Mouse (Mus musculus) midbrain, embryonic 11.5 days (tissue): ENCODE results near the gene Tenm4. TPM values are rescaled to one million over a fixed set of nuclear protein-coding genes. Genes with fewer than 3 reads are reported as not detected.

Experiments used
- ATAC-seq: fragments of 200-750 bp; cut with Nextera tagmentation; 2 replicates; pipeline ENCODE4 v1.8.0; 2017; ENCODE audit warnings: moderate TSS enrichment, moderate library complexity; ENCODE audit not compliant: low FRiP score
- DNase-seq: peaks from one replicate; pipeline ENCODE4 v3.0.0; 2015; ENCODE audit warnings: low spot score; ENCODE audit errors: missing footprints
- H3K27ac ChIP-seq: fragments of 300-500 bp; sonication (generic); 2 replicates; pipeline ENCODE4 v1.5.1; 2014; ENCODE audit warnings: low read depth, low read length
- H3K27me3 ChIP-seq: fragments of 300-500 bp; sonication (generic); 2 replicates; pipeline ENCODE4 v1.6.1; 2014; ENCODE audit warnings: mild to moderate bottlenecking, low read length, moderate library complexity, mixed read lengths; ENCODE audit not compliant: control insufficient read depth, insufficient read depth
- H3K36me3 ChIP-seq: fragments of 300-500 bp; sonication (generic); 2 replicates; pipeline ENCODE4 v1.6.1; 2014; ENCODE audit warnings: mild to moderate bottlenecking, low read length, moderate library complexity, mixed read lengths; ENCODE audit not compliant: control insufficient read depth, insufficient read depth
- H3K4me1 ChIP-seq: fragments of 300-500 bp; sonication (generic); 2 replicates; pipeline ENCODE4 v1.6.1; 2014; ENCODE audit warnings: low read length; ENCODE audit not compliant: control insufficient read depth, insufficient read depth
- H3K4me2 ChIP-seq: fragments of 300-500 bp; sonication (generic); 2 replicates; pipeline ENCODE4 v1.6.1; 2014; ENCODE audit warnings: mild to moderate bottlenecking, moderate library complexity
- H3K4me3 ChIP-seq: fragments of 300-500 bp; sonication (generic); 2 replicates; pipeline ENCODE4 v1.5.1; 2014; ENCODE audit warnings: low read depth, low read length
- H3K9ac ChIP-seq: fragments of 300-500 bp; sonication (generic); 2 replicates; pipeline ENCODE4 v1.6.1; 2014; ENCODE audit warnings: low read length
- H3K9me3 ChIP-seq: fragments of 300-500 bp; sonication (generic); 2 replicates; pipeline ENCODE4 v1.6.1; 2016; ENCODE audit warnings: low read length; ENCODE audit not compliant: control insufficient read depth
- WGBS: fragments of 180-500 bp; shearing (Covaris S2); extraction: QIAGEN DNeasy Blood & Tissue Kit; methylation state at CpG from one replicate; pipeline ENCODE4 v1.1.7; 2014; 5-methylcytosine and 5-hydroxymethylcytosine counted together
- polyA plus RNA-seq: library from polyadenylated mRNA; unstranded; fragments of >200 nt; fragmentation: Nextera tagmentation; extraction: Ambion mirVana; gene quantifications from 2 replicates; pipeline ENCODE4 v1.2.1, GENCODE M21; 2014

Gene Tenm4
- polyA plus RNA-seq, 1 experiment from 2014 or later: 24.8 TPM

- Histone ChIP-seq H3K27ac (no peak overlapping the region), H3K4me3 (no peak overlapping the region), H3K4me1 (no peaks in the 10 kb centered on the region), H3K27me3 (peaks cover 3% of the 10 kb centered on the region), H3K4me2 (no peak overlapping the region), H3K36me3 (no peaks in the 10 kb centered on the region; the same call in 1 of the 2 replicates), H3K9me3 (no peaks in the 10 kb centered on the region), H3K9ac (no peak overlapping the region)
- DNase-seq (no peak), ATAC-seq (no peak)
- WGBS: 93% methylated on average over 4 of the region's 4 CpGs
These were observed 538.8 kb downstream of the Tenm4 start for GRCm38 (mm10) chr7:96709891-96710290.

- WGBS: 68% methylated on average over 1 of the region's 1 CpGs
- no peak overlapping the region for H3K4me3 ChIP-seq
- no peaks in the 10 kb centered on the region for H3K9me3 ChIP-seq
- peaks cover 11% of the 10 kb centered on the region for H3K27me3 ChIP-seq
- H3K36me3 ChIP-seq: no peaks in the 10 kb centered on the region
- no peak for DNase-seq
- H3K9ac ChIP-seq: no peak overlapping the region
- no peak overlapping the region for H3K27ac ChIP-seq
- H3K4me1 ChIP-seq: no peaks in the 10 kb centered on the region
- H3K4me2 ChIP-seq: no peak overlapping the region
- ATAC-seq: no peak
These were observed 539.6 kb downstream of the Tenm4 start for GRCm38 (mm10) chr7:96710658-96711071.

- no peak overlapping the region for H3K4me2 ChIP-seq
- no peak for ATAC-seq
- H3K27ac ChIP-seq: no peak overlapping the region
- peaks cover 29% of the 10 kb centered on the region for H3K27me3 ChIP-seq
- no peaks in the 10 kb centered on the region for H3K9me3 ChIP-seq
- no peak overlapping the region for H3K9ac ChIP-seq
- no peaks in the 10 kb centered on the region for H3K36me3 ChIP-seq
- no peak overlapping the region for H3K4me3 ChIP-seq
- H3K4me1 ChIP-seq: peaks cover 2% of the 10 kb centered on the region
- no peak for DNase-seq
These were observed 541.8 kb downstream of the Tenm4 start for GRCm38 (mm10) chr7:96712876-96713275.

- DNase-seq (no peak), ATAC-seq (no peak)
- H3K9me3 ChIP-seq: no peaks in the 10 kb centered on the region
- H3K27me3 ChIP-seq: peaks cover 52% of the 10 kb centered on the region
- peaks cover 21% of the 10 kb centered on the region for H3K4me1 ChIP-seq
- H3K4me3 ChIP-seq: no peak overlapping the region
- H3K36me3 ChIP-seq: no peaks in the 10 kb centered on the region
- no peak overlapping the region for H3K9ac ChIP-seq
- no peak overlapping the region for H3K4me2 ChIP-seq
- WGBS: 97% methylated on average over 4 of the region's 4 CpGs
- H3K27ac ChIP-seq: no peak overlapping the region
These were observed 545.9 kb downstream of the Tenm4 start for GRCm38 (mm10) chr7:96716911-96717310.

- no peaks in the 10 kb centered on the region for H3K36me3 ChIP-seq
- H3K9me3 ChIP-seq: no peaks in the 10 kb centered on the region
- WGBS: 28% methylated on average over 14 of the region's 14 CpGs
- peaks cover 58% of the 10 kb centered on the region for H3K27me3 ChIP-seq
- DNase-seq: peak; percentile 96
- no peak overlapping the region for H3K4me2 ChIP-seq
- H3K4me3 ChIP-seq: no peak overlapping the region
- peak; percentile 91 for ATAC-seq
- H3K27ac ChIP-seq: peak overlapping the region; percentile 78
- no peak overlapping the region; the same call in 1 of the 2 replicates for H3K9ac ChIP-seq
- H3K4me1 ChIP-seq: peaks cover 24% of the 10 kb centered on the region
These were observed 547.4 kb downstream of the Tenm4 start for GRCm38 (mm10) chr7:96718201-96719155.

GRCm38 (mm10) chr7:96719926-96720325, 548.9 kb downstream of the Tenm4 start:
- peaks cover 66% of the 10 kb centered on the region for H3K27me3 ChIP-seq
- H3K9me3 ChIP-seq: no peaks in the 10 kb centered on the region
- H3K4me3 ChIP-seq: no peak overlapping the region
- no peaks in the 10 kb centered on the region for H3K36me3 ChIP-seq
- ATAC-seq: no peak
- 71% methylated on average over 1 of the region's 1 CpGs for WGBS
- H3K4me1 ChIP-seq: peaks cover 24% of the 10 kb centered on the region
- H3K4me2 ChIP-seq: no peak overlapping the region
- DNase-seq: no peak
- H3K9ac ChIP-seq: no peak overlapping the region
- no peak overlapping the region for H3K27ac ChIP-seq

- Histone ChIP-seq H3K27me3 (peaks cover 62% of the 10 kb centered on the region), H3K9ac (no peak overlapping the region), H3K4me1 (peaks cover 24% of the 10 kb centered on the region), H3K4me2 (no peak overlapping the region), H3K36me3 (no peaks in the 10 kb centered on the region), H3K9me3 (no peaks in the 10 kb centered on the region), H3K4me3 (no peak overlapping the region), H3K27ac (no peak overlapping the region)
- 77% methylated on average over 5 of the region's 5 CpGs for WGBS
- ATAC-seq (no peak), DNase-seq (no peak)
These were observed 549.4 kb downstream of the Tenm4 start for GRCm38 (mm10) chr7:96720465-96720864.

GRCm38 (mm10) chr7:96722796-96723195, 551.8 kb downstream of the Tenm4 start:
- peaks cover 45% of the 10 kb centered on the region for H3K27me3 ChIP-seq
- 20% methylated on average over 3 of the region's 3 CpGs for WGBS

GRCm38 (mm10) chr7:96725603-96726002, 554.6 kb downstream of the Tenm4 start:
- Histone ChIP-seq H3K4me2 (no peak overlapping the region), H3K36me3 (no peaks in the 10 kb centered on the region), H3K9me3 (no peaks in the 10 kb centered on the region), H3K4me3 (no peak overlapping the region), H3K27me3 (peaks cover 35% of the 10 kb centered on the region), H3K4me1 (peaks cover 3% of the 10 kb centered on the region; the same call in 1 of the 2 replicates), H3K9ac (no peak overlapping the region), H3K27ac (no peak overlapping the region)
- 96% methylated on average over 5 of the region's 5 CpGs for WGBS
- no peak for DNase-seq
- no peak for ATAC-seq

More at GRCm38 (mm10) chr7:96722796-96723195, 551.8 kb downstream of the Tenm4 start:
- Histone ChIP-seq H3K4me3 (no peak overlapping the region), H3K9me3 (no peaks in the 10 kb centered on the region), H3K9ac (no peak overlapping the region), H3K4me2 (no peak overlapping the region), H3K36me3 (no peaks in the 10 kb centered on the region), H3K4me1 (peaks cover 23% of the 10 kb centered on the region), H3K27ac (no peak overlapping the region)
- no peak for ATAC-seq
- DNase-seq: no peak
